Mouse (Mus musculus) lung, embryonic 14.5 days (tissue): ENCODE results near the gene Gnptab. TPM values are rescaled to one million over a fixed set of nuclear protein-coding genes. Genes with fewer than 3 reads are reported as not detected.

Experiments
- ATAC-seq: fragments of 200-750 bp; cut with Nextera tagmentation; 2 replicates; pipeline ENCODE4 v1.8.0; 2017; ENCODE audit warnings: mild to moderate bottlenecking, moderate TSS enrichment, moderate library complexity; ENCODE audit not compliant: insufficient read depth
- DNase-seq: peaks from one replicate; pipeline ENCODE4 v3.0.0-alpha.2; 2015
- H3K27ac ChIP-seq: fragments of 300-500 bp; sonication (generic); 2 replicates; pipeline ENCODE4 v1.5.1; 2014; ENCODE audit warnings: low read depth, mild to moderate bottlenecking, moderate library complexity
- H3K27me3 ChIP-seq: fragments of 300-500 bp; sonication (generic); 2 replicates; pipeline ENCODE4 v1.6.1; 2014; ENCODE audit warnings: low read length, control low read depth; ENCODE audit not compliant: insufficient read depth
- H3K36me3 ChIP-seq: fragments of 300-500 bp; sonication (generic); 2 replicates; pipeline ENCODE4 v1.6.1; 2014; ENCODE audit warnings: control low read depth; ENCODE audit not compliant: insufficient read depth
- H3K4me1 ChIP-seq: fragments of 300-500 bp; sonication (generic); 2 replicates; pipeline ENCODE4 v1.6.1; 2014; ENCODE audit warnings: antibody characterized with exemption, control low read depth; ENCODE audit not compliant: insufficient read depth
- H3K4me2 ChIP-seq: fragments of 300-500 bp; sonication (generic); 2 replicates; pipeline ENCODE4 v1.6.1; 2014; ENCODE audit warnings: mild to moderate bottlenecking
- H3K4me3 ChIP-seq: fragments of 300-500 bp; sonication (generic); 2 replicates; pipeline ENCODE4 v1.5.1; 2014; ENCODE audit warnings: low read depth, low read length
- H3K9ac ChIP-seq: fragments of 300-500 bp; sonication (generic); 2 replicates; pipeline ENCODE4 v1.6.1; 2014
- H3K9me3 ChIP-seq: fragments of 300-500 bp; sonication (generic); 2 replicates; pipeline ENCODE4 v1.6.1; 2016; ENCODE audit warnings: low read depth, low read length, control low read depth
- CTCF ChIP-seq: IDR thresholded peaks from 2 replicates; pipeline ENCODE4 v1.5.1; 2016; ENCODE audit warnings: antibody characterized with exemption, low read depth
- WGBS: fragments of 180-500 bp; shearing (Covaris S2); extraction: QIAGEN DNeasy Blood & Tissue Kit; methylation state at CpG from one replicate; pipeline ENCODE4 v1.1.7; 2014; 5-methylcytosine and 5-hydroxymethylcytosine counted together
- polyA plus RNA-seq: library from polyadenylated mRNA; unstranded; fragments of >200 nt; fragmentation: Nextera tagmentation; extraction: Ambion mirVana; gene quantifications from 2 replicates; pipeline ENCODE4 v1.2.1, GENCODE M21; 2014

Gene Gnptab
- polyA plus RNA-seq = 19.7 and 19.8 TPM in 2 replicates

DNA sequence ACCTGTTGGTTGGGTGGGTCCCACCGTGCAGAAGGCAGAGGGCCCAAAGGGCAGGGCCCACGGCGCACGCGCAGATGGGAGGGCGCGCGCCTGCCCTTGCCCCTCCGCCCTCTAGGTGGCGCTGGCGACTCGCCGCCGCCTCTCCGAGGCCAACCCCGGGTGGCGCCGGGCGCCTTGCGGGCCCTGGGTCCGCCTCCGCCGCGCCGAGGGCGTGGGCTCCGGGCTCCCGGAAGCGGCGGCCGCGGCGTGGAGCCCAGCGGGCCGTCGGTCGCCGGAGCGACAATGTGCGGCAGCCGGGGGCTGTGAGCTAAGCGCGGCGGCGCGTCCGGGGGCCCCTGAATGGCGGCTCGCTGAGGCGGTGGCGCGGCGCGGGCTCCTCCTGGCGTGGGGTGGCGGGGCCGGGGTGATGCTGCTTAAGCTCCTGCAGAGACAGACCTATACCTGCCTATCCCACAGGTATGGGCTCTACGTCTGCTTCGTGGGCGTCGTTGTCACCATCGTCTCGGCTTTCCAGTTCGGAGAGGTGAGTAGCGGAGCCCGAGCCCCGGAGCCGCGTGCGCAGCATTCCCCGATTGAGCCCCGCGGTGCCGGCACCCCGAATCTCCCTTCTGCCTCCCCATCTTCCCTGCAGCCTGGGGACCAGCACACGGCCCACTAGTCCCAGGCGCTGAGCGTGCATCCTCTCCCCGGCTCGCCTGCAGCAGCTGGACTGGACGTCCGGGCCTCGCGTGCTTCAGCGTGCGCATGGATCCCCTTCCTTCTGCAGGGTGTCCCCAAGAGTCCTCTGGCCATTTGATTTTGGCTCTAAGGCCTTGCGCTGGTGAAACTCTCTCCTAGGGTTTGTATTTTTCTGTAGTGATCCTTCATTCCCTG lies at the start of gene Gnptab, which contains the start of gene Dram1:
Gnptab (plus strand) TSS at position 120 of the 873 bp plus-strand sequence.
Dram1 (minus strand) TSS at position 68 of the 873 bp plus-strand sequence.
- H3K9me3 ChIP-seq = no peaks in the 10 kb centered on the region
- no peaks in the 10 kb centered on the region for H3K27me3 ChIP-seq
- no peaks in the 10 kb centered on the region for H3K4me1 ChIP-seq
- WGBS = under 1% methylated on average over 71 of the region's 87 CpGs
- peak within 1 kb of the TSS; percentile 88 for H3K4me2 ChIP-seq
- H3K36me3 ChIP-seq = no peaks in the 10 kb centered on the region
- H3K27ac ChIP-seq = peak within 1 kb of the TSS; percentile 66
- peak; percentile 84 for ATAC-seq
- H3K9ac ChIP-seq = peak within 1 kb of the TSS; percentile 71
- H3K4me3 ChIP-seq = peak within 1 kb of the TSS; percentile 77
- TF ChIP-seq CTCF = peak; percentile 72
- DNase-seq = peak; percentile 92

DNA sequence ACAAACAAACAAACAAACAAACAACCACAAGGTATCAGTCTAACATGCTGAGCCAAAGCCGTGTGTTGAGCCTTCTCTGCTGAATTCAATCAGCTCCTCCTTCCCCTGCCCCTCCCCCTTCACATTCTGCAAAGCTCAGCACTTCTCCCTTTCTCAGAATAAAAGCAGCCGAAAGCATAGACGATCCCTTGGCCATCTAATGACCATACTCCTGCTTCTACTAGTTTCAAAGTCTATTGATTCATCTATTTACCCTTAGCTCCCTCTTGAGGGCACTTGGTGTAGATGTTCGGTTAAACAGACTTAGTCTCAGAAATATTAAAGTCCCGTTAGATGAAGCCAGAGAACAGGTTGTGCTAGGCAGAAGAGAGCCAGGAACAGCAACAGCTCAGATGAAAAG lies 48.2 kb upstream of the Gnptab start:
- H3K4me3 ChIP-seq = no peak overlapping the region
- TF ChIP-seq CTCF = peak; percentile 47
- H3K27ac ChIP-seq = no peak overlapping the region
- H3K9me3 ChIP-seq = no peaks in the 10 kb centered on the region
- peak; percentile 36; the same call in 1 of the 2 replicates for ATAC-seq
- H3K4me1 ChIP-seq = no peaks in the 10 kb centered on the region
- H3K9ac ChIP-seq = no peak overlapping the region
- no peaks in the 10 kb centered on the region for H3K36me3 ChIP-seq
- H3K4me2 ChIP-seq = no peak overlapping the region
- WGBS = 11% methylated on average over 5 of the region's 5 CpGs
- H3K27me3 ChIP-seq = no peaks in the 10 kb centered on the region
- peak; percentile 72 for DNase-seq

DNA sequence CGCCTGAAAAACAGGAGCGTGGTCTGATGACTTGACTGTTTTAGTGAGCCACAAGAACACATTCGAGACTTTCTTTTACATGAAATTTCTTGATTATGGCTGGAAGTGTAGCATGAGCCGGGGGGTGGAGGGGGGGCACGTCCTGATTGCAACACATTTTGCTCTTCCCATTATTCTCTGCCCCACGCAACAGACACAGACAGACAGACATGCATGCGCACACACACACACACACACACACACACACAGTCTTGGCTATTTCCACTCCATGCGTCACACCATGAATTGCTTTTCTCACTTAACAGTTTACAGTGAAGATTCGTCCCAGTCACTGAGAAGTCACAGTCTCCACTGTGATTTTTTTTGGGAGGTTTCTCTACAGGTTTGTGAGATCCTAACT lies 38.3 kb upstream of the Gnptab start:
- Histone ChIP-seq H3K4me2 (no peak overlapping the region), H3K27me3 (no peaks in the 10 kb centered on the region), H3K9me3 (no peaks in the 10 kb centered on the region), H3K36me3 (no peaks in the 10 kb centered on the region), H3K4me1 (no peaks in the 10 kb centered on the region), H3K27ac (no peak overlapping the region), H3K4me3 (no peak overlapping the region), H3K9ac (no peak overlapping the region)
- DNase-seq = no peak
- 86% methylated on average over 9 of the region's 9 CpGs for WGBS
- TF ChIP-seq CTCF = no peak
- no peak for ATAC-seq

DNA sequence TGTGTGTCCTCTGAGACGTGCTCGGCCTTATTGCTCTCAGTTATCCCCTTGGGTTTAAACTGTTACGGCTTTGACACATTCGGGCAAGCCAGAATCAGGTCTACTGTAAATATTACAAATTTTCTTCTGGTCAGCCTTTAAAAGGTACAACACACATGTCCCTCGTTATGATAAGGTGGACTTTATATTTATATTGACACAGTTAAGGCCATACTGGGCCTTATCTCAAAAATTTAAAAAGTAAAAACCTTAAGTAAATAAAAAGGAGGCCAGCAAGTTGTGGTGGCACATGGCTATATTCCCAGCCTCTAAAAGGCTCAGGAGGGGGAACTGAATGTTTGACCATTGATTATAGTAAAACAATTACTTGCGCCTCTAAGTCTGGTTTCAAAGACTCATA lies 37.6 kb upstream of the Gnptab start:
- ATAC-seq (no peak), DNase-seq (no peak)
- no peak overlapping the region for H3K4me3 ChIP-seq
- H3K27me3 ChIP-seq = no peaks in the 10 kb centered on the region
- H3K9me3 ChIP-seq = no peaks in the 10 kb centered on the region
- H3K4me1 ChIP-seq = no peaks in the 10 kb centered on the region
- H3K9ac ChIP-seq = no peak overlapping the region
- no peaks in the 10 kb centered on the region for H3K36me3 ChIP-seq
- 60% methylated on average over 6 of the region's 6 CpGs for WGBS
- H3K4me2 ChIP-seq = no peak overlapping the region
- H3K27ac ChIP-seq = no peak overlapping the region
- TF ChIP-seq CTCF = no peak

DNA sequence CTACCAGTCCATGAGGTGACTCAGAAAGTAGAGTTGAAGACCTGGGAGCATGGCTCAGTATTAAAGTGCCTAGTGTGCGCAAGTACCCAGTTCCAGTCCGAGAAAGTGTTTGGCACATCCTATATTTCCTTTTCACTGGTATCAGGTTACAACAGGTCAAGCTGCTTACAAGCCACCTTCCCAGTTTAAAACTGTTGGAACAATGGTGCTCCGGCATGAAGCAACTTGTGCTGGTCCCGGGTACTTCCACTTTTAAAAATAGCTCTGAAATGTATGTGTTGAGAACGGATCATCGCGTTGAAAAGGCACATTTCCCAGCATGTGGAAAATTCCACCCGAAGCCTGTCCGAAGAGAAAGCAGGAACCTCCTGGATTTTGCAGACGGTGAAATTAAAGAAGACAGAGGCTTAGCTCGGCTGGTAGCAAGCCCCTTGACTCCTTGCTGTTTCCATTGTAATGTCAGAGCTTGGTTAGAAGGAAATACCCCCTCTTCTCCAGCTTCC lies 33.0 kb upstream of the Gnptab start:
- no peak for TF ChIP-seq CTCF
- ATAC-seq = no peak
- H3K4me1 ChIP-seq = 0 out of 2 replicates have a peak, but pooled peaks cover 6% of the 10 kb centered on the region
- no peaks in the 10 kb centered on the region for H3K36me3 ChIP-seq
- DNase-seq = no peak
- 60% methylated on average over 11 of the region's 11 CpGs for WGBS
- H3K27me3 ChIP-seq = no peaks in the 10 kb centered on the region
- H3K9ac ChIP-seq = no peak overlapping the region
- no peak overlapping the region for H3K4me3 ChIP-seq
- H3K9me3 ChIP-seq = no peaks in the 10 kb centered on the region
- H3K27ac ChIP-seq = no peak overlapping the region
- no peak overlapping the region for H3K4me2 ChIP-seq

DNA sequence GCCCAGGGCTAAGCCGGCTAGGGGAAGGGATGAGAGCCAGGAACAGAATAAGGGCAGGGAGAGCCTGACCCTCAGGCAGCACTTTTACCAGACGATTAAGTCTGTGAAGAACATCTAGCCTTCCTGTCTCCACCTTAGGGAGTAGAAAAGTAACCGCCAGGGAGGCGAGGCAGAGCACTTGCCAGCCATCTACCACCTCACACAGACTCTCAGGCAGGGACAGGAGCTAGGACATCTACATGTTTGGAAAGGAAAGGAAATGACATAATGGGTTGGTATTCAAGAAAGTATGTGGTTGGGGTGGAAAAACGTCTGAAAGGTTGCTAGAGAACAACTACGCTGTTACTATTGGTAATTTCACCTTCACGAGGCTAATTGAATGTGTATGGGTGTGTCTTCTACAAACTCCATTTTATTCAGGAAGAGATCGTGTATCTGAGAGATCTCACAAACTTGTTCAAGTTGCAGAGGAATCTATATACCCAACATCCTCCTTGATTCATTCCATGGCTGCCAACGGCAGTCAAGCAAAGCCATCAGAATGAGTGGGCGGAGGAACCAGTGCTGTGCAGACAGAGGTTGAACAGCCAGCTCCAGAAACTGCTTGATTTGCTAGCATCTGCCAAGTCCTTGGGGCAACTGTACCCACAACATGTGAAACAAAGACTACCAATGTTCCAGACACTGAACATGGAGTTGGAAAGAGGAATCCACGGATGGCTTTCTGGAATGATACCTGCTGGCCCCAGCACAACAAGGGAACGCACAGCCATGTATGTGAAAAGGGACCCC lies 32.3 kb upstream of the Gnptab start:
- 0 out of 2 replicates have a peak, but pooled peaks cover 6% of the 10 kb centered on the region for H3K4me1 ChIP-seq
- H3K9ac ChIP-seq = no peak overlapping the region
- H3K4me2 ChIP-seq = no peak overlapping the region
- H3K36me3 ChIP-seq = no peaks in the 10 kb centered on the region
- H3K9me3 ChIP-seq = no peaks in the 10 kb centered on the region
- no peak overlapping the region for H3K4me3 ChIP-seq
- 76% methylated on average over 12 of the region's 12 CpGs for WGBS
- H3K27me3 ChIP-seq = no peaks in the 10 kb centered on the region
- no peak for TF ChIP-seq CTCF
- DNase-seq (no peak), ATAC-seq (no peak)
- no peak overlapping the region for H3K27ac ChIP-seq
